Mouse (Mus musculus) right cerebral cortex, adult 18-20 months (tissue): ENCODE measurements around the gene Ldha.
"Not testable (repeated sequence)": the region's sequence is repeated elsewhere in the genome, so short reads cannot be mapped to it uniquely, and the experiment has no call there.

ENCODE experiments used
- DNase-seq: peaks from one replicate; pipeline ENCODE4 v3.0.0; 2022; ENCODE audit warnings: mixed read lengths

The Ldha gene

GRCm38 (mm10) chr7:46881941-46882340 is 40.7 kb downstream of the Ldha start:
- DNase-seq: not testable (repeated sequence)

DNA sequence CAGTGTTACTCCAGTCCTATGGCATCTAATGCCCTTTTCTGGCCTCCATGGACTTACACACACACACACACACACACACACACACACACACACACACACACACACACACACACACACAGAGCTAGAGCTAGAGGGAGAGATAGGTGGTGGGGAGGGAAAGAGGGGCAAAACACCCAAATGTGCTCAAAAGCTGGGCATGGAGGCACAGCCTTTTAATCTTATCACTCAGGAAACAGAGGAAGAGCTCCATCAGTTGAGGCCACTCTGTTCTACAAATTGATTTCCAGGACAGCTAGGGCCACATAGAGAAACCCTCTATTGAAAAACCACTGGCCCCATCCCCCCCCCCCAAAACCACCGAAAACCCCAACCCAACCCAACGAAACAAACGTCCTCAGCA is 42.0 kb downstream of the Ldha start:
- no peak for DNase-seq

DNA sequence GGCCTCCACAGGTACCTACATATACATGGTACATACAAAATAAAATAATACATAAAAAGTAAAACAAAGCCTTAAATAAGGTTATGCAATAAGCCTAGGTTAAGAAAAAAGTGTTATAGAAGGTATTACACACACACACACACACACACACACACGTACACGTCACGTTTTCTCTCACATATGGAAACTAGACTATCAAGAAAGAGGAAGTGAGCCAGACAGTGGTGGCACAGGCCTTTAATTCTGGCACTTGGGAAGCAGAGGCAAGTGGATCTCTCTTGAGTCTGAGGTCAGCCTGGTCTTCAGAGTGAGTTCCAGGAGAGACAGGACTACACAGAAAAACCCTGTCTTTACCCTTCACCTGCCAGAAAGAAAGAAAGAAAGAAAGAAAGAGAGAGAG is 54.2 kb downstream of the Ldha start:
- DNase-seq: no peak

DNA sequence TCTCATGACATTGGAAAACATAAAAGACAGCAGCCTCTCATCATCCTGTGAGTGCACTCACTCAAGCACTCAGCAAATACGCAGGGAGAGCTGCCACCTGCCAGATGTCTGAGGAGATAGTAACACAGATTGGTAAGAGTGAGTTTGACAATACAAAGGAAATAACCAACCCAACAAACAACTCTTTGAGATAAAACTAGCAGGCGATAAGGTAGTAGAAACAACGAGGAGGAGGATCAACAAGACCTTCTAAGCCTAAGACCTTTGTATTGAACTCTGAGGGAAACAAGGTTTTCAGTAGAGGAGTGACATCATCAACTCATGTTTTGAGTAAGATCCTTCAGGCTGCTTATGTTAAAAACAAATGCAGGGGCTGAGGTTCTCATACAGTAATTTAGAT is 58.1 kb downstream of the Ldha start:
- no peak for DNase-seq
